Mouse (Mus musculus): ENCODE measurements at regions not wholly inside any gene's neighbourhood (a gene's known extent, or its start where the extent isn't known, plus 50 kb on each side); places are given as distances from the start of the nearest gene placed in this dataset. TPM values are rescaled to one million over a fixed set of nuclear protein-coding genes. Genes with fewer than 3 reads are reported as not detected.

Small RNA genes lying in the stretch of these regions (microRNA-seq; reads per million reads assigned to microRNA genes)
- gene Gm25649: not detected

Data from kidney, embryonic 15.5 days (tissue).